Mouse (Mus musculus): Measurements from ENCODE around the gene Cask. TPM values are rescaled to one million over a fixed set of nuclear protein-coding genes. Genes with fewer than 3 reads are reported as not detected.

Cask gene
- polyA plus RNA-seq, 1 experiment from 2014 or later: 29.4 TPM

DNA sequence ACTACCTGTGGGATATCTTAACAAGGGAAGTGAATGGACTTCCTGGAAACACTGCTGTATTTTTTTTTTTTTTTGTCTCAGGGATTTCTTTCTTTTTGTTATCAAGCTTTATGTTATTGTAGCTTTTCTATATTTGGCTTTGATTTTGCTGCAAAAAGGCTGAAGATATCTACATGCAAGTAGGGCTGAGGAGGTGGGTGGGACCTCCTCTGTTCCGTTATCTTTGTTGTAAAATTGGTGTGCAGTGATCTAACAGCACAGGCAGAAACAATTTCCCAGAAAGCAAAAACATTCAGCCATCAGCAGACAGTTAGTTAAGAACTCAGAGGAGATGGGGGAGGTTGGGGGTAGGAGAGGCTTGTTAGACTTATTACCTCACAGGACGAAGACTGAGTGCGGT, 296.7 kb downstream of the Cask start:
- Histone ChIP-seq H3K4me3 (no peak overlapping the region), H3K4me1 (no peaks in the 10 kb centered on the region), H3K36me3 (ENCODE audit: poor library complexity, severe bottlenecking) (no peaks in the 10 kb centered on the region), H3K9ac (no peak overlapping the region), H3K4me2 (no peak overlapping the region), H3K27me3 (no peaks in the 10 kb centered on the region), H3K27ac (no peak overlapping the region), H3K9me3 (replicated peaks) (no peaks in the 10 kb centered on the region)
- WGBS: 92% methylated on average over 3 of the region's 3 CpGs
- no peak for ATAC-seq

- no peaks in the 10 kb centered on the region for H3K9me3 ChIP-seq (replicated peaks)
- no peak overlapping the region for H3K4me3 ChIP-seq
- H3K4me2 ChIP-seq: no peak overlapping the region
- H3K9ac ChIP-seq: no peak overlapping the region
- H3K27me3 ChIP-seq: no peaks in the 10 kb centered on the region
- H3K4me1 ChIP-seq: no peaks in the 10 kb centered on the region
- no peak overlapping the region for H3K27ac ChIP-seq
- 82% methylated on average over 2 of the region's 2 CpGs for WGBS
- H3K36me3 ChIP-seq (ENCODE audit: poor library complexity, severe bottlenecking): no peaks in the 10 kb centered on the region
- ATAC-seq: no peak
Observed at GRCm38 (mm10) chrX:13552288-13552687, 298.9 kb downstream of the Cask start.

GRCm38 (mm10) chrX:13551566-13551965, 299.6 kb downstream of the Cask start:
- H3K9me3 ChIP-seq (replicated peaks): no peaks in the 10 kb centered on the region
- no peaks in the 10 kb centered on the region for H3K36me3 ChIP-seq (ENCODE audit: poor library complexity, severe bottlenecking)
- no peak overlapping the region for H3K27ac ChIP-seq
- H3K4me1 ChIP-seq: no peaks in the 10 kb centered on the region
- H3K4me3 ChIP-seq: no peak overlapping the region
- no peak overlapping the region for H3K9ac ChIP-seq
- no peak for ATAC-seq
- H3K4me2 ChIP-seq: no peak overlapping the region
- 76% methylated on average over 4 of the region's 4 CpGs for WGBS
- no peaks in the 10 kb centered on the region for H3K27me3 ChIP-seq

- no peak for ATAC-seq
- WGBS: 83% methylated on average over 4 of the region's 4 CpGs
Observed at GRCm38 (mm10) chrX:13549100-13549499, 302.1 kb downstream of the Cask start.

GRCm38 (mm10) chrX:13521288-13521687, 329.9 kb downstream of the Cask start:
- H3K4me1 ChIP-seq: no peaks in the 10 kb centered on the region
- no peak overlapping the region for H3K27ac ChIP-seq
- H3K36me3 ChIP-seq (ENCODE audit: poor library complexity, severe bottlenecking): 0 out of 2 replicates have a peak, but pooled peaks cover 9% of the 10 kb centered on the region
- ATAC-seq: no peak
- no peaks in the 10 kb centered on the region for H3K27me3 ChIP-seq
- 88% methylated on average over 8 of the region's 8 CpGs for WGBS
- H3K9me3 ChIP-seq (replicated peaks): no peaks in the 10 kb centered on the region
- no peak overlapping the region for H3K4me2 ChIP-seq
- no peak overlapping the region for H3K9ac ChIP-seq
- H3K4me3 ChIP-seq: no peak overlapping the region

More at GRCm38 (mm10) chrX:13549100-13549499, 302.1 kb downstream of the Cask start:
- Histone ChIP-seq H3K4me2 (no peak overlapping the region), H3K36me3 (ENCODE audit: poor library complexity, severe bottlenecking) (peaks cover 4% of the 10 kb centered on the region; the same call in 1 of the 2 replicates), H3K27ac (no peak overlapping the region), H3K4me3 (no peak overlapping the region), H3K27me3 (no peaks in the 10 kb centered on the region), H3K9ac (no peak overlapping the region), H3K4me1 (no peaks in the 10 kb centered on the region), H3K9me3 (replicated peaks) (no peaks in the 10 kb centered on the region)

DNA sequence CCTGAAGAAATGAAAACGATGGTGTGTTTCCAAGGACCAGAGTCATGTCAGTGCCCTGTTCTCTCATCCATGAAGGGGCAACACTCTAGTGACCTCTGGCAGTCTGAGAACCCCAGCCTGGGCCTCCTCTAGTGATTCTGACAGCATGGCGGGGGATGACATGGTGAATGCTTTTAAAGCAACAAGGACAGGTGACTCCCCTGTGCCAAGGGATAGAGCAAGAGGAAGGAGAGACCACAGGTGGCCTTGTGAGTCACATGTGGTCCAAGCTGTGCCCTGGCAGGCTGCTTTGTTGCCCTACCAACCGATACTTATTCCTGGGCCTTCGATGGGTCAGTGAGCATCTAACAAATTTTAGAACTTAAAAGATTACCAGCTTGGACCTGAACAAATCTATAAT, 330.6 kb downstream of the Cask start:
- no peak overlapping the region for H3K4me3 ChIP-seq
- no peak overlapping the region for H3K27ac ChIP-seq
- no peak for ATAC-seq
- no peaks in the 10 kb centered on the region for H3K4me1 ChIP-seq
- H3K9ac ChIP-seq: no peak overlapping the region
- H3K36me3 ChIP-seq (ENCODE audit: poor library complexity, severe bottlenecking): 0 out of 2 replicates have a peak, but pooled peaks cover 6% of the 10 kb centered on the region
- H3K27me3 ChIP-seq: no peaks in the 10 kb centered on the region
- no peak overlapping the region for H3K4me2 ChIP-seq
- WGBS: 90% methylated on average over 4 of the region's 4 CpGs
- no peaks in the 10 kb centered on the region for H3K9me3 ChIP-seq (replicated peaks)

DNA sequence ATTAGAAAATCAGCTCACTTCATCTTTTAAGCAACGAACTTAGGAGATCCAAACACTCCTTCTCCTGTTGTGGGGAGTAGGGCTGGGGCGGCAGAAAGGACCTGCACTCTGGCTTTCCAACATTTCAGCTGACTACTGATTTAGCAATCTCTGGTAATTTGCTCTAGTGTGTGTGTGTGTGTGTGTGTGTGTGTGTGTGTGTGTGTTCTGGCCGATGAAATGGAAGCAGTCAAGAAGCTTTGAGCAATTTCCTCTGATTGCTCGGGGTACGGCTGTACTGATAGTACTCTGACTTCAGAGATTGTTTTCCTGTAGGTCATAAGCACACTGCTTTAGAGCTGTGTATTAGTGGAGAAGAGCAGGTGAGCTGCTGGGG, 331.8 kb downstream of the Cask start:
- Histone ChIP-seq H3K9me3 (replicated peaks) (no peaks in the 10 kb centered on the region), H3K4me1 (no peaks in the 10 kb centered on the region), H3K4me2 (no peak overlapping the region), H3K27ac (no peak overlapping the region), H3K4me3 (no peak overlapping the region), H3K27me3 (no peaks in the 10 kb centered on the region), H3K36me3 (ENCODE audit: poor library complexity, severe bottlenecking) (no peaks in the 10 kb centered on the region), H3K9ac (no peak overlapping the region)
- WGBS: 74% methylated on average over 5 of the region's 5 CpGs
- no peak for ATAC-seq

- Histone ChIP-seq H3K4me3 (no peak overlapping the region), H3K4me2 (no peak overlapping the region)
Observed at GRCm38 (mm10) chrX:13518781-13519407, 332.3 kb downstream of the Cask start.

GRCm38 (mm10) chrX:13518019-13518418, 333.1 kb downstream of the Cask start:
- no peak overlapping the region for H3K9ac ChIP-seq
- no peaks in the 10 kb centered on the region for H3K27me3 ChIP-seq
- H3K9me3 ChIP-seq (replicated peaks): no peaks in the 10 kb centered on the region
- no peak for ATAC-seq
- H3K4me1 ChIP-seq: no peaks in the 10 kb centered on the region
- no peak overlapping the region for H3K4me3 ChIP-seq
- H3K36me3 ChIP-seq (ENCODE audit: poor library complexity, severe bottlenecking): no peaks in the 10 kb centered on the region
- no peak overlapping the region for H3K27ac ChIP-seq
- WGBS: 78% methylated on average over 10 of the region's 10 CpGs
- no peak overlapping the region for H3K4me2 ChIP-seq

More at GRCm38 (mm10) chrX:13518781-13519407, 332.3 kb downstream of the Cask start:
- H3K27me3 ChIP-seq: no peaks in the 10 kb centered on the region
- ATAC-seq: no peak
- 76% methylated on average over 4 of the region's 4 CpGs for WGBS
- no peaks in the 10 kb centered on the region for H3K36me3 ChIP-seq (ENCODE audit: poor library complexity, severe bottlenecking)
- no peak overlapping the region for H3K27ac ChIP-seq
- H3K9ac ChIP-seq: no peak overlapping the region
- H3K9me3 ChIP-seq (replicated peaks): no peaks in the 10 kb centered on the region
- H3K4me1 ChIP-seq: no peaks in the 10 kb centered on the region

DNA sequence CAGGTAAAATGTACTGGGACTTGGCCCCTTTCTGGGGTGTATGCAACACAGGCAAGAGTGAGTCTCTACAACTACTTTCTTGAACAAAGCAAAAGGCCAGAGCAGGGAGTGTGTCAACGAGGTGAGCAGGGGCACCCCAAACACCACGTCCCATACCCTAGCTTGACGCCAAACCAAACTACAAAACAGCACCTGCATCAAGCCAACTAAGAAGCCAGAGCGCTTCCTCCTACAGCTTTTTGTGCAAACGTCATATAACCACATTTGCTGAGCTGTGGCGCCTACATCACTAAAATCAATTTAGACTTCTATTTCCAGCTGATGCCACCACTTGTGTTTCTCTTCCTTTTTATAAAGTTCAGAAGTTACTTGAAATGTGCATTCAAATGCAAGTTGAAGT, 334.7 kb downstream of the Cask start:
- no peaks in the 10 kb centered on the region for H3K27me3 ChIP-seq

DNA sequence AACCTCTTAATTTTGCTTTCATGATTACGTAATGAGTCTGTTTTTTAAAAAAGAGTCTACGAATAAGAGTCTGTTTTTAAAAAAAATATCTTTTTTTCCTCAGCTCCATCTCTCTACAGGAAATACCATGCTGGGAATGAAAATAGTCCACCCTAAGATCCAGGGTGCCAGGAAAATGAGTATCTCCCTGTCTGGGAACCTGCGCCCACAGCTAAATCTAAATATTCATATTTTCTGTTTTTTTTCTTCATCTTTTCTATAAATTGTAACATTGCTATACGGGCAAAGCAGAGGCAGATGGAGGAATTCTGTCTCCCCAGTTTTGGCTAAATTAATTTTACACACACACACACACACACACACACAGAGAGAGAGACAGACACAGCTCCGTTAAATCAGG, 337.3 kb downstream of the Cask start:
- Histone ChIP-seq H3K9me3 (replicated peaks) (no peaks in the 10 kb centered on the region), H3K4me3 (no peak overlapping the region), H3K4me2 (no peak overlapping the region), H3K27ac (no peak overlapping the region), H3K4me1 (no peaks in the 10 kb centered on the region), H3K9ac (no peak overlapping the region), H3K27me3 (no peaks in the 10 kb centered on the region), H3K36me3 (ENCODE audit: poor library complexity, severe bottlenecking) (no peaks in the 10 kb centered on the region)
- WGBS: 91% methylated on average over 5 of the region's 5 CpGs
- ATAC-seq: no peak

More for the DNA sequence above, 334.7 kb downstream of the Cask start:
- Histone ChIP-seq H3K4me2 (no peak overlapping the region), H3K27ac (no peak overlapping the region), H3K4me1 (no peaks in the 10 kb centered on the region), H3K36me3 (ENCODE audit: poor library complexity, severe bottlenecking) (no peaks in the 10 kb centered on the region), H3K9ac (no peak overlapping the region), H3K4me3 (no peak overlapping the region), H3K9me3 (replicated peaks) (no peaks in the 10 kb centered on the region)
- WGBS: 90% methylated on average over 6 of the region's 6 CpGs
- no peak for ATAC-seq

DNA sequence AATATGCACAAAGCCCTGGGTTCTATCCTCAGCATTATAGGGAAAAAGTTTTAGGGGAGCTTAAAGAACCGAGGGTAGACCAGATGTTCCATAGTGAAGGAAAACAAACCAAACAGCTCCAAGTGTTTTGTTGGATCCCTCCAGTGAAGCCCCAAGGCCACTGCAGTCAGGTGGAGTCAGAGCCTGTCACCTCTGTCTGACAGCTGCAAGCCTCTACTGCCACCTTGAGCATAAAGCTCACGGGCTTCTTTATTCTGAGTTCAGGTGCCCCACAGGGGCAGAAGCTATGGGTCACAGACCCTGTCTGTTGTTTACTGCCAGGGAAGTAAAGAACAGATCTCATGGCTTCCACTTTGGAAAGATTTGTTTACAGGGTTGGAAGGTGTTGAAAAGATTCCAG, 338.0 kb downstream of the Cask start:
- Histone ChIP-seq H3K36me3 (ENCODE audit: poor library complexity, severe bottlenecking) (no peaks in the 10 kb centered on the region), H3K4me3 (no peak overlapping the region), H3K9me3 (replicated peaks) (no peaks in the 10 kb centered on the region), H3K27me3 (no peaks in the 10 kb centered on the region), H3K27ac (no peak overlapping the region), H3K9ac (no peak overlapping the region), H3K4me1 (no peaks in the 10 kb centered on the region), H3K4me2 (no peak overlapping the region)
- ATAC-seq: no peak
- WGBS: 69% methylated on average over 2 of the region's 2 CpGs

- H3K27me3 ChIP-seq: no peaks in the 10 kb centered on the region
- H3K4me2 ChIP-seq: no peak overlapping the region
- no peaks in the 10 kb centered on the region for H3K9me3 ChIP-seq (replicated peaks)
- no peak overlapping the region for H3K4me3 ChIP-seq
- WGBS: 70% methylated on average over 2 of the region's 2 CpGs
- H3K27ac ChIP-seq: no peak overlapping the region
- no peaks in the 10 kb centered on the region for H3K36me3 ChIP-seq (ENCODE audit: poor library complexity, severe bottlenecking)
- no peak overlapping the region for H3K9ac ChIP-seq
- ATAC-seq: no peak
- H3K4me1 ChIP-seq: 0 out of 2 replicates have a peak, but pooled peaks cover 6% of the 10 kb centered on the region
Observed at GRCm38 (mm10) chrX:13506376-13506775, 344.8 kb downstream of the Cask start.

Data from forebrain, embryonic 13.5 days (tissue).